Mouse (Mus musculus): ENCODE data around the gene Afp. TPM values are rescaled to one million over a fixed set of nuclear protein-coding genes. Genes with fewer than 3 reads are reported as not detected.

Afp gene
- total and polyA plus RNA-seq, 2 experiments from 2014 or later = 0.90 TPM; not detected in 1

DNA sequence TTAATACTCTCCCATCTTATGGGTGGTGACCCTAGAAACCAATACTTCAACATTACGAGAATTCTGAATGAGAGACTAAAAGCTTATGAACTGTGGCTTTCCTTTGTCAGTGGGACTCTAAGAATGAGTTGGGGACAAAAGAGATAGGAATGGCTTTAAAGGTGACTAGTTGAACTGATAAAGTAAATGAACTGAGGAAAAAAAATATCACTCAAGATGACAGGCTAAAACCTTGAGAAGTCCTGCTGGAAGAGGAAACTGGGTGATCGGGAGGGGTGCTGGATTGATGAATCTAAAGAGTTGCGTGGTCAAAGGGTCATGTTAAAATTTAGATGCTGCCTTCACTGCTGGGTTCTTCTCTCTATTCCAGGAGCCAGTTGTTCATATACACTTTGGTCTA, 13.8 kb upstream of the Afp start:
- TF ChIP-seq CTCF (IDR thresholded peaks at IDR 0.05) = no peak
- H3K27me3 ChIP-seq (ENCODE audit: insufficient read depth, low read length) = no peaks in the 10 kb centered on the region
- WGBS = 90% methylated on average over 3 of the region's 3 CpGs
- H3K9ac ChIP-seq (replicated peaks; ENCODE audit: low read length, poor library complexity, severe bottlenecking) = no peak overlapping the region
- no peak overlapping the region for H3K27ac ChIP-seq (ENCODE audit: low read depth, low read length)
- DNase-seq (ENCODE audit: low spot score) (no peak), ATAC-seq (ENCODE audit: low FRiP score) (no peak)
- H3K4me2 ChIP-seq (ENCODE audit: low read depth, low read length, poor library complexity, severe bottlenecking) = no peak overlapping the region
- H3K9me3 ChIP-seq (ENCODE audit: low read length) = no peaks in the 10 kb centered on the region
- H3K4me3 ChIP-seq (ENCODE audit: low read depth, low read length) = no peak overlapping the region
- no peaks in the 10 kb centered on the region for H3K36me3 ChIP-seq (ENCODE audit: insufficient read depth, low read length)
- no peaks in the 10 kb centered on the region for H3K4me1 ChIP-seq (ENCODE audit: insufficient read depth, low read length)

DNA sequence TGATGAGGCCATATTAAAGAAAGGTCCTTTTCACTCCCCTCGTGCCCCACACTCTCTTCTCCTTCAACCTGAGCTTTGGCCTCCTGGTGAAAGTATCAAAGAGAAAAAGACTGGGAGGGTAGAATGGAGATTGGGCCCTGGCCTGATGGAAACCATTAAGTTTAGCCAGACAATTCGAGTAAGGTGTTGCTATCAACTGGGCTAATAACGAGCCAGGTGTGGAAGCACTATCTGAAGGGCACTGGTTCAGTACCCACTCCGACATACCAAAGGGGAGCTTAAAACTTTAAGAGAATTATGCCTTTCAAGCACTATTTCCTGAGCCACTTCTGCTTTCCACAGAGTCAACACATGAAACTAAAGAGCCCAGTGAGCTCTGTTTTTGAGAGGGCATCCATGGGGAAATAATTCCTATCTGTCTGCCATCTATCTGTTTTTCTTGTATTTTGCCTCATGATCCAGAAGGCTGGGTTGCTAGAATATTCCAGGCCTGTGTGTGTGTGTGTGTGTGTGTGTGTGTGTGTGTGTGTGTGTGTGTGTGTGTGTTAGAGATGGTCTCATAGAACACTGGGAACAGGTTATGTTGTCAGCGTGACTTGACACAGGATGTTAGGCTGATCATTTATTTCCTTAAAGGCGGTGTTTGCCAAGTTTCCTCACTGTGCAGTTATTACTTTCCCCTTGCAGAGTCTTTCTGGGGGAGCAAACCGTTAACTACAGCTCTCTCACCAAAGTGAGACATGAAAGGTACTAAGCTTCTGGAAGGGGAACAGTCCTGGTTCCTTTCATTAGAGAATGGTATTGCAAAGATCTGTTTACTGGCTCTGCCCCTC, 13.0 kb upstream of the Afp start:
- DNase-seq (ENCODE audit: low spot score) (no peak), ATAC-seq (ENCODE audit: low FRiP score) (no peak)
- Histone ChIP-seq H3K36me3 (ENCODE audit: insufficient read depth, low read length) (no peaks in the 10 kb centered on the region), H3K4me1 (ENCODE audit: insufficient read depth, low read length) (no peaks in the 10 kb centered on the region), H3K27ac (ENCODE audit: low read depth, low read length) (no peak overlapping the region), H3K9me3 (ENCODE audit: low read length) (no peaks in the 10 kb centered on the region), H3K4me3 (ENCODE audit: low read depth, low read length) (no peak overlapping the region), H3K27me3 (ENCODE audit: insufficient read depth, low read length) (no peaks in the 10 kb centered on the region), H3K9ac (replicated peaks; ENCODE audit: low read length, poor library complexity, severe bottlenecking) (no peak overlapping the region), H3K4me2 (ENCODE audit: low read depth, low read length, poor library complexity, severe bottlenecking) (no peak overlapping the region)
- TF ChIP-seq CTCF (IDR thresholded peaks at IDR 0.05) = no peak
- 84% methylated on average over 7 of the region's 7 CpGs for WGBS

DNA sequence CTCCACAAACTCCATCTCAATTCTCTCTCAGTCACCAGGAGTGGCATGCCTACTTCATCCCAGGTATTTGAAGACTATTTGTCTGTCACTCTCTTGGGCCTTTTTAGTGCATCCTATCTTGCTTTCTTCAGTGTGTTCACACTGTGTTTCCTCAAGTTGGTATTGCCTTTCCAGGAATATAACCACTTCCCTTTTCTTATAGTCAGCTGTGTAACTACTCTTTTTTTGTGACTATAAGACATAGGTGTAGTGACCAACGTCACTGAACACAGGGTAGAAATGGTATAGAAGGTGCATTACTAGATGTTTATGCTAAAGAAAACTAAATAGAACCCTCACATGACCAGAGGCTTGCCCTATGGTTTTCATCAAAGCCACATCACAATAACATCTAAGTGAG, 11.7 kb upstream of the Afp start:
- Histone ChIP-seq H3K27ac (ENCODE audit: low read depth, low read length) (no peak overlapping the region), H3K36me3 (ENCODE audit: insufficient read depth, low read length) (no peaks in the 10 kb centered on the region), H3K9me3 (ENCODE audit: low read length) (no peaks in the 10 kb centered on the region), H3K27me3 (ENCODE audit: insufficient read depth, low read length) (no peaks in the 10 kb centered on the region), H3K9ac (replicated peaks; ENCODE audit: low read length, poor library complexity, severe bottlenecking) (no peak overlapping the region), H3K4me1 (ENCODE audit: insufficient read depth, low read length) (no peaks in the 10 kb centered on the region), H3K4me3 (ENCODE audit: low read depth, low read length) (no peak overlapping the region), H3K4me2 (ENCODE audit: low read depth, low read length, poor library complexity, severe bottlenecking) (no peak overlapping the region)
- DNase-seq (ENCODE audit: low spot score) (no peak), ATAC-seq (ENCODE audit: low FRiP score) (no peak)
- 86% methylated on average over 1 of the region's 1 CpGs for WGBS
- no peak for TF ChIP-seq CTCF (IDR thresholded peaks at IDR 0.05)

DNA sequence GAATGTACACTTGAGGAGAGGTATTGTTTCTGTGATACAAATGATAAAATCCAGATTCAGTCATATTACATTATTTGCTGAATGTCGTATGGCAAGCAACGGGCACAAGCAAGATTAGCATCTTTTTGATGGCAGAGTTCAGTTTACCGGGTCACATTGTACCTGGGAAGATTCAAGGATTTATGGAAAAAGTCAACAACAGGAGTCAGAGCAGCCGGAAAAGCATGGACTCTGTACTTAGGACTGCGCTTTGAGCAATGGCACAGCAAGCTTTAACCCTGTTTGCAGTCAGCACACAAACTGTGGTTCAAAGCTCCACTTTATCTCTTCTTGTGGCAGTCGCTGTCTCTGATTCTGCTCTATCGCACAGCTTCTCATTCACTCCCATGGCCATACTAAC, 4.9 kb upstream of the Afp start:
- Histone ChIP-seq H3K4me1 (ENCODE audit: insufficient read depth, low read length) (no peaks in the 10 kb centered on the region), H3K9me3 (ENCODE audit: low read length) (no peaks in the 10 kb centered on the region), H3K27me3 (ENCODE audit: insufficient read depth, low read length) (no peaks in the 10 kb centered on the region), H3K9ac (replicated peaks; ENCODE audit: low read length, poor library complexity, severe bottlenecking) (no peak overlapping the region), H3K4me2 (ENCODE audit: low read depth, low read length, poor library complexity, severe bottlenecking) (no peak overlapping the region), H3K27ac (ENCODE audit: low read depth, low read length) (no peak overlapping the region), H3K4me3 (ENCODE audit: low read depth, low read length) (no peak overlapping the region), H3K36me3 (ENCODE audit: insufficient read depth, low read length) (no peaks in the 10 kb centered on the region)
- TF ChIP-seq CTCF (IDR thresholded peaks at IDR 0.05) = no peak
- no peak for DNase-seq (ENCODE audit: low spot score)
- WGBS = 90% methylated on average over 7 of the region's 7 CpGs
- ATAC-seq (ENCODE audit: low FRiP score) = no peak

DNA sequence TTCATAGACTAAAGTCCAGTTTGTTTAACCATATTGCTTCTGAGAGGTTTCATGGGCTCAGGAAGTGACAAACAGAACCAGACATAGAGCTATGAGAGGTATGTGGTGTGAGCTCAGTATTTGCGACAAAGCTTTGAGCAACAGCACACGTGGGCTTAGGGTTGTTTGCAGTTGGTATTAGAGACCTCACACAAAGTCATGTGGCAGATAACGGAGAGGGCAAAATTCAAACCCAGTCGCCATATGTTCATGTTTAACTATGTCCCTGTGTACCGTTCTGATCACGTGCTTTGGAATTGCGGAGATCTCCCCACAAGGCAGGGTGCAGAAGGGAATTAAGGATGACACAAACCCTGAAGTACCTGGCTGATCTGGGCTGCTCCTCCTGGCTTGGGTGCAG, 2.2 kb upstream of the Afp start:
- no peak overlapping the region for H3K27ac ChIP-seq (ENCODE audit: low read depth, low read length)
- H3K9me3 ChIP-seq (ENCODE audit: low read length) = no peaks in the 10 kb centered on the region
- H3K4me2 ChIP-seq (ENCODE audit: low read depth, low read length, poor library complexity, severe bottlenecking) = no peak overlapping the region
- no peaks in the 10 kb centered on the region for H3K4me1 ChIP-seq (ENCODE audit: insufficient read depth, low read length)
- H3K27me3 ChIP-seq (ENCODE audit: insufficient read depth, low read length) = no peaks in the 10 kb centered on the region
- no peaks in the 10 kb centered on the region for H3K36me3 ChIP-seq (ENCODE audit: insufficient read depth, low read length)
- ATAC-seq (ENCODE audit: low FRiP score) (no peak), DNase-seq (ENCODE audit: low spot score) (no peak)
- no peak overlapping the region for H3K4me3 ChIP-seq (ENCODE audit: low read depth, low read length)
- WGBS = 92% methylated on average over 7 of the region's 7 CpGs
- no peak overlapping the region for H3K9ac ChIP-seq (replicated peaks; ENCODE audit: low read length, poor library complexity, severe bottlenecking)
- no peak for TF ChIP-seq CTCF (IDR thresholded peaks at IDR 0.05)

DNA sequence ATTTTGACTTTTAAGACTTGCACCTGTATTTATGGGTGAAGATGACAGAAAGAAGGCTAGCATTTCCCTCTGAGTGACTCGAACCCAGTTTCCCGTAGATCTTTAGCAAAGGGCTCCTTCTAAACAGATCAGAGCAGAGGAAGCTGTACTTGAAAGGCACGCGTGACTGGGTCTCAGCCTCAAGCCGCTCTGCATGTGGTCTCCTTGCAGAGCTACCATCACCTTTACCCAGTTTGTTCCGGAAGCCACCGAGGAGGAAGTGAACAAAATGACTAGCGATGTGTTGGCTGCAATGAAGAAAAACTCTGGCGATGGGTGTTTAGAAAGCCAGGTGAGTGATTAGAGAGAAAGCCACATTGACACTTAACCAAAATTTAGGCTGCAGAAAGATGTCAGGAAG, 1.9 kb downstream of the Afp start:
- H3K27me3 ChIP-seq (ENCODE audit: insufficient read depth, low read length) = no peaks in the 10 kb centered on the region
- no peak for ATAC-seq (ENCODE audit: low FRiP score)

More for the DNA sequence above, 1.9 kb downstream of the Afp start:
- WGBS = 68% methylated on average over 9 of the region's 9 CpGs
- H3K9me3 ChIP-seq (ENCODE audit: low read length) = no peaks in the 10 kb centered on the region
- no peak for DNase-seq (ENCODE audit: low spot score)
- H3K4me1 ChIP-seq (ENCODE audit: insufficient read depth, low read length) = no peaks in the 10 kb centered on the region
- no peaks in the 10 kb centered on the region for H3K36me3 ChIP-seq (ENCODE audit: insufficient read depth, low read length)
- no peak for TF ChIP-seq CTCF (IDR thresholded peaks at IDR 0.05)
- H3K27ac ChIP-seq (ENCODE audit: low read depth, low read length) = no peak overlapping the region
- no peak overlapping the region for H3K4me3 ChIP-seq (ENCODE audit: low read depth, low read length)
- H3K4me2 ChIP-seq (ENCODE audit: low read depth, low read length, poor library complexity, severe bottlenecking) = no peak overlapping the region; the same call in 1 of the 2 replicates
- H3K9ac ChIP-seq (replicated peaks; ENCODE audit: low read length, poor library complexity, severe bottlenecking) = no peak overlapping the region

All from midbrain, postnatal 0 days (tissue).